Mouse (Mus musculus): ENCODE data around the gene Asb13.

DNA sequence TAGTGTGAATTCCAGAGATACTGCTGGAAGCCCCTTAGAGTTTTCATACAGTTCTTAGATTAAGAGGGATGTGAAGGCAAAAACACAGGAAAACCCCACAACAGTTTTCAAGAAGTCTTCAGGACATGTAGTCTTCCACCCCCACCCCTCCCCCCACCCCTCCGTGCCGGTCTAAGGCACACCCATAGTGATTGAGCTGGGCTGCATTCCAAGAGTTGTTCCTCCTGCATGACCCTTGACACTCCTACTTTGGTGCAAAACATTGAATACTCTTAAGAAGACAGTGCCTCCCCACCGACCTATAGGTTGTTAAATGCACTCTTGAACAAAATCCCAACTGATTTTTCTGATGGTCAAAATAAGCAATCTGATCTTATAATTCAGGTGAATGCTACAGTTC, 5.7 kb upstream of the Asb13 start:
- TF ChIP-seq CTCF (conservative IDR thresholded peaks at IDR 0.05; ENCODE audit: low read length) (no peak), NANOG (IDR thresholded peaks at IDR 0.05; ENCODE audit: borderline replicate concordance, low read length) (no peak)

All from E14TG2a.4 (cell line).